Mouse (Mus musculus) kidney, adult 8-10 months (tissue): ENCODE data around the gene Opcml.

Experiments used
- DNase-seq, 2 experiments: peaks; one replicate each; pipeline ENCODE4 v3.0.0; 2022

Opcml gene

DNA sequence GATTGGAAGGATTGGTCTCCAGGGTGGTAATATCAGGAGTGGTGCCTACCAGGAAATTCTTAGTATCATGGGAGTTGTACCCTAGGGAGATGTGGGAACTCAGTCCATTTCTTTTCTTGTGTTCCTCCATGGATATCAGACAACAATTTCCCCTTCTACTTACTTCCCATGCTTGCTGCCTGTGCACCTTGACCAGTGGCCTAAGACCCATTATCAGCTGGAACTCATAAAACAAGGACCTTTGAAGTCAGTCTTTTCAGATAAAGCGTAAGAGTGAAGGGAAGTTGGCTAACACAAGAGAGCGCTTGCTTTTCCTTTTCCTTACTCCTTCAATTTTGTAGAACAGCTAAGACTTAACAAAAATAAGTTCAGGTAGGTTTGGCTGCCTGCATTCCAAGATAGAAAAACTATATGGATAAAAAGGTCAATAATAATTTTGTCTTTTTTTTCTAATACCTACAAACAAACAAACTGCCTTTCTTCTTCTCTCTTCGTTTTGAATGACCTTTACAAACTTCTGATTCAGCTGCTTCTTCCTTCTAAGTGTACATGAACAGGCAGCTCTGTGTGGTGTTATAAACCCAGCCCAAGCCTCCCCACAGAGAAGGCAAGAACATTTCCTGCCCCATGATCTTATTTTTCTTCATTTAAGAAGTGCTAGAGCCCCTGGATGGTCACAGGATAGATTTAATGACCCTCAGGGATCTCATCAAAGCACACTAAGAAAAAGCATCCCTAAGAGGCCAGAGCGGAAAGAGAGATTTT, 387.7 kb downstream of the Opcml start:
- DNase-seq, result no peak

- DNase-seq, result no peak
These were observed 391.3 kb downstream of the Opcml start for GRCm38 (mm10) chr9:28181916-28182315.

GRCm38 (mm10) chr9:28190226-28190625, 399.7 kb downstream of the Opcml start:
- DNase-seq, result no peak

DNA sequence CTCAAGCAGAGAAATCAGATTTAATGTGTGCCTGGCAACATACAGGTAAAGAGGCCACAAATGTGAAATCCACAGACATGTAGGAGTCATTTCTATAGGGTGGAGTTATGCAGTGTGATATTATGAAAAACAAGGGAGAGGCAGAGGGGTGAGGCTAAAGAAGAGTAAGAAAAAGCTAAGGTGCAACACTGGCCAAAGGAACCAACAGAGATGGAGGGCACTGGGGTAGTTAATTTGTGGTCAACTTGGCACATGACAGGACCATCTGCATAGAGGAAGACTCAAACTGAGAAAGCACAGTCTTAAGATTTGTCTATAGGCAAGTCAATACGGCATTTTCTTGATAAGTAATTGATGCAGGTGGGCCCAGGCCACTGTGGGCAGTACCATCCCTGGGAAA, 400.2 kb downstream of the Opcml start:
- DNase-seq, result no peak

GRCm38 (mm10) chr9:28196550-28196949, 406.0 kb downstream of the Opcml start:
- no peak for DNase-seq

GRCm38 (mm10) chr9:28197061-28197460, 406.5 kb downstream of the Opcml start:
- no peak for DNase-seq

DNA sequence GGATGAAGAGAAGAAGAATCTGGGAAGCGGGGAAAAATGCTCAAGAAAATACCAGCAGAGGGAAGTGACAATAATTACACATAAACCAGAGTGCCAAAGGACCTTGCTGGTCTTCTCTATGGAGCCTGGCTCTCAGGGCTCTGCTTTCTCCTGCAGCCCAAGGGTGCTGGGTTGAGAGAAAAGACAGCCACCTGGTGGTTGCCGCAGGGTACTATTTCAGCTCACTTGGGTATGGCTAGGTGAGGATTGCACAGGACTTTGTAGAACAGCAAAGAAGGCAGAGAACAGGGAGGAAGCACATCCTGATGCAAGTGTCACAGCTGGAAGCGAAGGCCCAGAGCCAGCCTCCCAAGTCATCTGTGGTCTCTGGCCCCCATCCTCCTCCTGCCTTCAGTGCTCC, 407.1 kb downstream of the Opcml start:
- DNase-seq, result peak; percentile 12 to 36

GRCm38 (mm10) chr9:28198106-28198694, 407.6 kb downstream of the Opcml start:
- DNase-seq, result no peak

DNA sequence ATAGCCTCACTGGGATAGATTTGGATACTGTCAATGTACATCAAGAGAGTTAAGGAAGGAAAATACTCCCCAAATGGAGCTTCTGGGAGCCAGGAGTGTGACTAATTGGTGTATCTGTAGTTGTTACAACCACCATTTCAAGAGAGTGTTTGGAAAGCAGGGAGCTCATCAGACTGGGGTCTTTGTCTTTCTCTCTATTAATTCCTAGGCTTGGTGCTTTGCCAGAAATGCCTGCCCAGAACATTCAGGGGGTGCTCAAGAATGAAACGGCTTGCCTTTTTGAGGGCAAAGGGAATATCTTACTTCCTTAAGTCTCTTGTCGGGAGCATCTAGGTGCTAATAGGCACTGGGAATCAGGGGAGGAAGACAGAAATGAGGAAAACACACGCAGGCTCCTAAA, 416.9 kb downstream of the Opcml start:
- DNase-seq, result no peak

DNA sequence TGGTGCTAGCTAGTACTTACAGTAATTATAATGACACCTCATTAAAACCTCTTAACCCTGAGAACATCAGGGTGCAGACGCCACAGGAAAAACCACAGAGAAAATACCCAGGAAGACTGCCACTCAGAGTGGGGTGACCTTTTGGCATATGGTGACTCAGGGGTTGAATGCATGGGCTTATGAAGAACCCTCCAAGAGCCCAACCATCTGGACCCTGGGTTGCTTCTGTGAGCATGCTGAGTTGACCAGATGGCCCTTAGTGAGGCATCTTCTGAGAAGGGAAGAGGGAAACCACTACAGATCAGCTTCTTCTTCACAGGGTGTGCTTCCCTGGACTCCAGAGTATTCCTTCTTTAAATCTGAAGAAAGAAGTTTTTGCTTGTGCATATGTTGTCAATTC, 418.1 kb downstream of the Opcml start:
- no peak for DNase-seq

DNA sequence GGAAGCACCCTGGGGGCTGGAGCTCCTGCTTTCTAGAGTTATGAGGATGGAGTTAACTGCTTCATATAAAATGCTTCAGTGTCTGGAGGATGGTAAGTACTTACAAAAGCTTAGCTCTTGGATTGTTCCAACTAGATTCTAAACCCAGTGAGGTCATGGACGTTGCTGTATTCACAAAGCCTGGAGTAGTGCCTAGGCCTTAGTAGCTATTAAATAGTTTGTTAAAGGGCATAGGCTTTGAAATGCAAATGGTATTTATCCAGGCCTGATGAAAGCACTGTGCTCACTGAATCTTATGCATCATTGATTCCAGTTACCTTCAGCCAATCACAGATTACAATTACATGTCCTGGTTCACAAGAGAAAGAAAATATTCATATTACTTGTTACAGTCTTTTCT, 421.3 kb downstream of the Opcml start:
- DNase-seq, result no peak

- no peak for DNase-seq
These were observed 423.3 kb downstream of the Opcml start for GRCm38 (mm10) chr9:28213893-28214292.

DNA sequence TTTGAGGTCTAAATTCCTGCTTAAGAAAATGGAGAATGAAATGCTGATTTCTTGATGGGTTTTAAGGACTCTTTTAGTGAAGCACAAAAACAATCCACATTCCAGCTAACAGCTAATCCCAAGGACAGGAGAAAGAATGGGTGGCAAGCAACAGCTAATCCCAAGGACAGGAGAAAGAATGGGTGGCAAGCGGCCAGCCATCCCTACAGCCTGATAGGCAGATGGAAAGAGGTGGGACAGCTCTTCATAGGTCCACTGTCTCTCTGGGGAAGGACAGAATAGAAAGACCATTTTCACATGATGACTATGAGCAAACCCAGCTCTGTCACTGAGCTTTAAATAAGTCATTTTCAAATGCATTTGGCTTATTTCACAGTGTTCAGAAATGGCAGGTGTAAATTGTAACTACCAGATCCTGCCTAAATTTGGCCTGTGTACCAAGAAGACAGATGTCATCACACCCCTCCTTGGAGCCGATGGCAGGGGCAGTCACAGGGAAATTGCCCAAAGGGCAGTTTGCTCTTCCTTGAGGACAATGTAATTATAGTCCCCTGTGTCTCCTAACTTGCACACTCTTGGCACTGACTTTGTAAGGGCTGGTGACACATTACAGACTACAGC, 427.6 kb downstream of the Opcml start:
- no peak for DNase-seq

DNA sequence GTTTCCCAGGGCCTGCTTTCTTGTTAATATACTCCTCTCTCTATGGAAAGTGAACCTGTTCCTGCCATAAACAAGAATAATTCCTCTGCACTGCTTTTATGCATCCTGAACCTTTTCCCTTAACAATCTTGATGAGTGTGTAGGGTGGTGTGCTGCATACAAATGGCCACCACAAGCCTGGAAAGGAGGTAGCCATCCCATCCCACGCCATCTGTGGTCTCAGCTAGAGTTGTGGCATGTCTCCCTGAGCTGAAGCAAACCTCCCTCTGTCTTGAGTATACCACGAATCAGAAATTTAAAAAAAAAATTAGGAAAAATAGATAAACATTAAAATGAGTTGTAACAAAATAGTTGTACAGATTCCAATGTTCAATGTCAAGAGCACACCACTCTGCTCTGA, 432.2 kb downstream of the Opcml start:
- DNase-seq, result no peak

- DNase-seq, result no peak
These were observed 435.4 kb downstream of the Opcml start for GRCm38 (mm10) chr9:28225824-28226569.

- DNase-seq, result no peak
These were observed 436.0 kb downstream of the Opcml start for GRCm38 (mm10) chr9:28226570-28226951.

- no peak for DNase-seq
These were observed 447.9 kb downstream of the Opcml start for GRCm38 (mm10) chr9:28238450-28238849.

DNA sequence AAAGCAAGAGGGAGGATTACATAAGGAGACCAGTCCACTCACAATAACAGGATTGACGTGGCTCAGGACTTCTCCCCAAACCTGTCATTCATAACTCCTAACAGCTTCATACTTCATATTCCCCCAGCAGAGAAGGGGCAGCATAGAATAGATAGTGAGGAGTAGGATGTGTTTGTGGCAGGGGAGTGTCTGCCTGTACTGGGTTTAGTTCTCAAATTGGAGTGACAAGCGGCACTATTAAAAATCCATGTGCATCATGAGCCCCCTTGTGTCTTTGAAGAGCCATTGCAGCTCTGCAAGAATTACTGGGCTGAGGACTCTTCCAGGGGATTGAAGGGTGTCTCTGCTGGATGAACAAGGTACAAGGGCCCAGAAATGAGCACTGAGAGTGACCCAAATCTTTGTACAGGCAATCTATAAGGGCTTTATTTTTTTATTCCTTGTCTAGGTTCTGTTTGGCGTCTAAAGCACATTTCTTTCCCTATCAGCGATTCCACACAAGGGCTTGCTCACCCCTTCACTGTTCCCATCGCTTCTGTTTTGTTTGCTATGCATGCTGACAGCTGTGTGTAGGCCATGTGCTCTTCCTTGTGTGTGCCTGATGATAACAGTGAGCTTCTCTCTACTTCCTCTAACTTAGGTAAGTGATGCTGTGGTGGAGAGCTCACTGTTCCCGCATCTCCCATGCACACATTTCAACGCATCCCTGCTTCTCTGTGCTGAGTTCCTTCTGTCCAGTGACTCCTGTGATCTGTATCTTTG, 457.3 kb downstream of the Opcml start:
- DNase-seq, result no peak

- no peak for DNase-seq
These were observed 460.8 kb downstream of the Opcml start for GRCm38 (mm10) chr9:28251341-28251740.

DNA sequence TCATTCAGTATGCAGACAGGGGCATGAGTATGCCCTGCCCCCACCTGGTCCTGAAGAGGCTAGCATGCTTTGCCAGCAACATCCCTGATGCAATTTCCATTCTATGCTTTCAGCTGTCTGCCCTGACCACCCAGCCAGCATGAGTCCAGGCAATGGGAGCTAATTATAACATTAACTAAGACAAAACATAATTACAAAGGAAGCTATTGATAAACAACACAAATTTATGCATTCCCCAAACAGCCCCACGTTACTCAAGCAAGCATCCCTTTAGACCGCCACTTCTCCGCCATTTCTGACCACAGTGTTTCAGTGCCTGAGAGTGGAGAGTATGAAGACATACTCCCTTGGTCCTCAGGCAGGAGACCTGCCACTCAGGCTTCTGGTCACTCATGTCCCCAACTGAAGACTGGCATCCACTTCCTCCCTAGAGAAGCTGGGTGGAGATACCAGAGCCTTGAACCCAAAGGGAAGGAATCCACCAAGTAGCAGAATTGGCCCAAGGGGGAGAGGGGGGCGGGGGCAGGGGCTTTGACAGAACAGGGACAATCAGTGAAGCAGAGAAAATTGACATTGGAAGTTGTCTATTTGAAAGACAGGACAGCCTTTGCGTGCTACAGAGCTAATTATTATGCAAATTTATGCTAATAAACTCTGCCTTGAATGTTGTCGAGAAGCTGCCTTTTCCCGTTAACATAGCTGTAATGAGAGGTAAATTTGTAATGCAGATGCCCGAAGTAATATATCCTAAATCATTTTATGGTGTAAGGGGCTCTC, 464.7 kb downstream of the Opcml start:
- no peak for DNase-seq

DNA sequence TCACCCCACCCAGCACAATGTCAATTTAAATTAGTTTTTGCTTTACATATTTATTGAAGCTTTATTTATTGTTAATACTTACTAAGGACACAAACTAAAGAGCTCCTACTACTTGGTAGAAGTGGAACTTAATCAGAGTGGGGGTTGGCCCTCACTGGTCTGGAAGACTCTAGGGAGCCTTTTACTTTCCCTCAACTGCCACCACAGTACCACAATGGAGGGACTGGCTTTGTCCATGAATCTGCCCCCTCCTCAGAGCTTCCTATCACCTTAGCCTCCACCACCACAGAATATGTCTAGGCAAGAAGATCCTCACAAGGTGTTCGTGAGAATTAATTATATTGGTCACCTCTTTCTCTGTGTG, 465.3 kb downstream of the Opcml start:
- no peak for DNase-seq
